Mouse (Mus musculus): Measurements from ENCODE around the gene Mfsd6.

DNA sequence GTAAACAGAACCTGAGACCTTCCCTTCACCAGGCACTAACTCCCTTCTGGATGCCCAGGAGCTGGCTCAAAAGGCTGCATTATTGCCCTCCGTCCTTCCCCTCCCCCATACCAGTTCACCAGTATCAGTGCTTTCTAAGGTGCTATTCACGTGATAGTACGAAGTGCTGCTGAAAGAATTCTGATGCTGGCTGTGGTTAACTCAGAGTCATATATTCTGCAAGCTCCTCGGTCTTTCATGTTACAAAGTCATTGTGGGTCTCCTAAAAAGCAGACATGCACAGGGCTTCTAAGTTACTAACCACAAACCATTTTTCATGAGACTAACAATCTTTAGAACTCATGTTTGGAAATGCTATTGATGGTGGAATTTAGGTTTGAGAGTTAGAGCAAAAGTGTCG lies 77.2 kb downstream of the Mfsd6 start:
- TF ChIP-seq MYOD1 (IDR thresholded peaks at IDR 0.05; ENCODE audit: control insufficient read depth in 1 of 3, insufficient read length in 2 of 3, low read depth in 2 of 3): no peak
- no peak for TF ChIP-seq POLR2A (IDR thresholded peaks at IDR 0.05; ENCODE audit: insufficient read length, low read depth)
- no peak for TF ChIP-seq CEBPB (IDR thresholded peaks at IDR 0.05; ENCODE audit: insufficient read depth, poor library complexity, severe bottlenecking)
- no peak for TF ChIP-seq TCF3 (IDR thresholded peaks at IDR 0.05; ENCODE audit: insufficient read length, low read depth)
- no peak for TF ChIP-seq E2F4 (IDR thresholded peaks at IDR 0.05; ENCODE audit: insufficient read depth)
- no peak for TF ChIP-seq SRF (IDR thresholded peaks at IDR 0.05; ENCODE audit: control insufficient read depth, insufficient read length, low read depth)
- no peak for TF ChIP-seq MAX (IDR thresholded peaks at IDR 0.05; ENCODE audit: low read depth)
- TF ChIP-seq USF1 (IDR thresholded peaks at IDR 0.05; ENCODE audit: low read depth): no peak

Data from myocyte (in vitro differentiated cells).